Mouse (Mus musculus) telencephalon, adult 2 months (tissue): ENCODE measurements at regions not wholly inside any gene's neighbourhood (a gene's known extent, or its start where the extent isn't known, plus 50 kb on each side); places are given as distances from the start of the nearest gene placed in this dataset.
A peak's percentile ranks its signal among the peaks of the same experiment; 100 is the strongest.

ENCODE experiments used
- DNase-seq: peaks from one replicate; pipeline ENCODE4 v3.0.0-alpha.2; 2011; ENCODE audit warnings: low read depth, low spot score

DNA sequence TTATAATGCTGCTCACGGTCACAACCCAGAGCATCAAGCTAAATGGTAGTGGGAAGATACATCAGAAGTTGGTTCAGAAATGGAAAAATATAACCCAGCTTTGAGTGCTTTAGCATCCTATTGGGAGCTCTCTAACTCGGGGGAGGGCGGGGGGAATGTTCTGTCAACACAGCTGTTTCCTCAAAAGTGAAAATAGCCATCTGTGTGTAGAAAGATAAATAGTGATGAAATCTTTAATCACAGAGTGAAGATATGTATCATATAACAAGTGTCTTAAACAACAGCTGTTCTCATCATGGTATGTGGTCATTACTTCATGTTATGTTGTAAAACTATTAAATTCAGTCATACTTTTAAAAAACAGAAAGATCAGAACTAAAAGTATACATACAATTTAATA lies 248.4 kb upstream of the Siglech start:
- no peak for DNase-seq

DNA sequence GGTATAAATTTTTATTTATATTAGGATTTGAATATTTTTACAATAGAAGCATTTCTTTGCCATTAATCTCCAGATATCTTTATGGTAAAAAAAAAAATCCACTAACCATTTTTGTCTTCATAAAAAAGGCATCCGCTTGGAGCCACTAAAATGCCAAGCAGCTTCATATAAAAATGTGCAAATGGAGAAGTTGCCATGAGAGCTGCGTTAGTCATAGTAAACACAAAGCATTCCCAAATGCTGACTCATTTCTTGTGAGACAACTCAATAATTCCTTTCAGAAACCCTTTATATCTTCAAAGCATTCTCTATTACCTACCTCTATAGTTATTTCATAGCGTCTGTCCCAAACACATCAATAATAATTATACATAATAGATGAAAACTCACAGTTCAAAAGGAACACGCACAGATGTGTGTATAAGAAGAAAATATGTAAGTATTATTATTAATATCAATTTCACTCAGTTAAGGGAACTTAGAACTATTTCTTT lies 228.1 kb upstream of the Siglech start:
- no peak for DNase-seq

- no peak for DNase-seq
Measured at GRCm38 (mm10) chr7:55549211-55549610, 218.8 kb upstream of the Siglech start.

DNA sequence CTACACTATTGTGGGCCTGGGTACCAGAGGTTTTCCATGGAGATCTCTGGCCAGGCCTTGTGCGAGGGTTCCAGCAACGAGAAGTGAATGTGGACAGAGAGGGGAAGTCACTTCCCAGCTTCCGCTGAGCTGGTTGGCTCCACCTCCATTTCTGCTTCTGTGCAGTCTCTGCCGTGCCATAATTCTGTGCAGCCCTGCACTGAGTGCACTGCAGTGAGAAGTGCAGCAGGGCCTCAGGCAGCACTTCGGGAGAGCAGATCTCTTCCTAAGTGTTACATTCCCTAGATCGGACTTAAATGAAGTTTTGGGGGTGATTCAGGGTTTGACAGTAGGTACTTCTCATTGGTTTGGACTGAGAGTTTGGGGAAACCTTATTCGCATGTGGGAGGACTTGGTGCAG lies 194.6 kb upstream of the Siglech start:
- DNase-seq, result no peak

- DNase-seq, result peak; percentile 29
Measured at GRCm38 (mm10) chr7:55581034-55581926, 186.7 kb upstream of the Siglech start.
